Mouse (Mus musculus) stomach, postnatal 0 days (tissue): ENCODE measurements around the gene Lpin2. TPM values are rescaled to one million over a fixed set of nuclear protein-coding genes. Genes with fewer than 3 reads are reported as not detected.

Source experiments
- ATAC-seq: fragments of 200-750 bp; cut with Nextera tagmentation; 2 replicates; pipeline ENCODE4 v1.8.0; 2017; ENCODE audit not compliant: low FRiP score, low TSS enrichment
- DNase-seq: peaks from one replicate; pipeline ENCODE4 v3.0.0-alpha.2; 2016; ENCODE audit warnings: low spot score
- H3K27ac ChIP-seq: fragments of 300-500 bp; sonication (generic); replicated peaks from 2 replicates; pipeline ENCODE4 v1.5.1; 2014; ENCODE audit warnings: mild to moderate bottlenecking, control low read depth
- H3K27me3 ChIP-seq: fragments of 300-500 bp; sonication (generic); 2 replicates; pipeline ENCODE4 v1.6.1; 2014; ENCODE audit warnings: low read length; ENCODE audit not compliant: control insufficient read depth, insufficient read depth
- H3K36me3 ChIP-seq: fragments of 300-500 bp; sonication (generic); 2 replicates; pipeline ENCODE4 v1.6.1; 2014; ENCODE audit warnings: low read length, mixed read lengths; ENCODE audit not compliant: control insufficient read depth, insufficient read depth
- H3K4me1 ChIP-seq: fragments of 300-500 bp; sonication (generic); replicated peaks from 2 replicates; pipeline ENCODE4 v1.6.1; 2014; ENCODE audit warnings: antibody characterized with exemption; ENCODE audit not compliant: control insufficient read depth, insufficient read depth
- H3K4me2 ChIP-seq: fragments of 300-500 bp; sonication (generic); replicated peaks from 2 replicates; pipeline ENCODE4 v1.6.1; 2014; ENCODE audit warnings: low read depth, mild to moderate bottlenecking, control low read depth, moderate library complexity
- H3K4me3 ChIP-seq: fragments of 300-500 bp; sonication (generic); 2 replicates; pipeline ENCODE4 v1.5.1; 2014; ENCODE audit warnings: low read depth, low read length, control low read depth
- H3K9ac ChIP-seq: fragments of 300-500 bp; sonication (generic); 2 replicates; pipeline ENCODE4 v1.6.1; 2014; ENCODE audit warnings: mild to moderate bottlenecking, low read length, control low read depth, mixed read lengths
- H3K9me3 ChIP-seq: fragments of 300-500 bp; sonication (generic); 2 replicates; pipeline ENCODE4 v1.6.1; 2016; ENCODE audit warnings: low read length; ENCODE audit not compliant: control insufficient read depth
- CTCF ChIP-seq: IDR thresholded peaks from 2 replicates; pipeline ENCODE4 v1.5.1; 2016; ENCODE audit warnings: antibody characterized with exemption, low read depth, mild to moderate bottlenecking, moderate library complexity
- EP300 ChIP-seq: optimal IDR thresholded peaks from 2 replicates; pipeline ENCODE3; 2016; ENCODE audit warnings: antibody characterized with exemption
- WGBS: fragments of 180-500 bp; shearing (Covaris S2); extraction: QIAGEN DNeasy Blood & Tissue Kit; methylation state at CpG from one replicate; pipeline ENCODE4 v1.1.7; 2014; 5-methylcytosine and 5-hydroxymethylcytosine counted together
- polyA plus RNA-seq: library from polyadenylated mRNA; unstranded; fragments of >200 nt; fragmentation: Nextera tagmentation; extraction: Ambion mirVana; gene quantifications from 2 replicates; pipeline ENCODE4 v1.2.1, GENCODE M21; 2015

Gene Lpin2
- polyA plus RNA-seq, 1 experiment from 2014 or later, result 22.6 TPM

DNA sequence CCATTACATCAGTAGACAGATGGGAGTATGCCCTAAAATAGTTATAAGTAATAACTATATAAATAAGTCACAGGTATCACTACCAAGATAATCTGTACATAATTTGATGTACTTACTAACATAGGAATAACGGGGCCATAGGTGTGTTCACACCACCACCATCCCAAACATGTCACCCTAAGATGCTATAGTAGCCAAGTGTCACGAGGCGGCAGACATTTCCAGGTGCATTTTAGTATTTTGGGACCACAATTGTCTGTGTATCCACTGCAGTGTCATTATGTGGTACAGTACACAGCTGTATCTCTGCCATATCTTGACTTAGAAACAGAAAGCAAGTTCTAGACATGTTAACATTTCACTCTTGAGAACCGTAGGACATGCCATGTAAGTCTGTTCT, 50.9 kb downstream of the Lpin2 start:
- Histone ChIP-seq H3K4me2 (no peak overlapping the region), H3K27ac (no peak overlapping the region), H3K4me3 (no peak overlapping the region), H3K9me3 (no peaks in the 10 kb centered on the region), H3K36me3 (peaks cover 7% of the 10 kb centered on the region), H3K27me3 (no peaks in the 10 kb centered on the region), H3K4me1 (no peaks in the 10 kb centered on the region), H3K9ac (no peak overlapping the region)
- DNase-seq (no peak), ATAC-seq (no peak)
- WGBS, result 94% methylated on average over 4 of the region's 4 CpGs
- TF ChIP-seq EP300 (no peak), CTCF (no peak)

DNA sequence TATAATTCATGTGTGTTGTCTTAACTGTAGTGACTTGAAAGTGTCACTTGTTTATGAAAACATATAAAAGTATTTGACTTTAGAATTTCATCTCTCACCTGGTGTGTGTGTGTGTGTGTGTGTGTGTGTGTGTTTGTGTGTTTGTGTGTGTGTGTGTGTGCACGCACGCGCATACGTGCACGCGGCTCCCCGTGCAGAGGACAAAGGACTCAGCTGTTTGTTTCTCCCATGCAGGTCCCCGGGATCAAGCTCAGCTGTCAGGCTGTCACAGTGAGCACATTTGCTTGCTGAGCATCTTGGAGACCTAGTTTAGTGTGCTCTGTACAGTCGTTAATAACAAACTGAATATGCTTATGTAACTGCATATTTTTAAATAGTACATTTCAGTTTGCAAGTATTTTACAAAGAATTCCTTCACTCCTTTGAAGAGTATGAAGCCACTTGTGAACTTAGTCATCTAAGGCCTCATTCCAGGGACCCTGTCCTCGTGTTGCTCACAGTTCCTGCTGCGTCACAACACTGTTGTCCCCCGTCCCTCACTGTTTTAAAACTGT, 51.8 kb downstream of the Lpin2 start:
- no peak overlapping the region for H3K4me3 ChIP-seq
- no peaks in the 10 kb centered on the region for H3K9me3 ChIP-seq
- WGBS, result 89% methylated on average over 12 of the region's 12 CpGs
- TF ChIP-seq EP300, result no peak
- TF ChIP-seq CTCF, result no peak
- ATAC-seq, result no peak
- no peaks in the 10 kb centered on the region for H3K4me1 ChIP-seq
- H3K9ac ChIP-seq, result no peak overlapping the region
- DNase-seq, result no peak
- H3K4me2 ChIP-seq, result no peak overlapping the region
- no peaks in the 10 kb centered on the region for H3K27me3 ChIP-seq
- no peak overlapping the region for H3K27ac ChIP-seq
- peaks cover 7% of the 10 kb centered on the region for H3K36me3 ChIP-seq

DNA sequence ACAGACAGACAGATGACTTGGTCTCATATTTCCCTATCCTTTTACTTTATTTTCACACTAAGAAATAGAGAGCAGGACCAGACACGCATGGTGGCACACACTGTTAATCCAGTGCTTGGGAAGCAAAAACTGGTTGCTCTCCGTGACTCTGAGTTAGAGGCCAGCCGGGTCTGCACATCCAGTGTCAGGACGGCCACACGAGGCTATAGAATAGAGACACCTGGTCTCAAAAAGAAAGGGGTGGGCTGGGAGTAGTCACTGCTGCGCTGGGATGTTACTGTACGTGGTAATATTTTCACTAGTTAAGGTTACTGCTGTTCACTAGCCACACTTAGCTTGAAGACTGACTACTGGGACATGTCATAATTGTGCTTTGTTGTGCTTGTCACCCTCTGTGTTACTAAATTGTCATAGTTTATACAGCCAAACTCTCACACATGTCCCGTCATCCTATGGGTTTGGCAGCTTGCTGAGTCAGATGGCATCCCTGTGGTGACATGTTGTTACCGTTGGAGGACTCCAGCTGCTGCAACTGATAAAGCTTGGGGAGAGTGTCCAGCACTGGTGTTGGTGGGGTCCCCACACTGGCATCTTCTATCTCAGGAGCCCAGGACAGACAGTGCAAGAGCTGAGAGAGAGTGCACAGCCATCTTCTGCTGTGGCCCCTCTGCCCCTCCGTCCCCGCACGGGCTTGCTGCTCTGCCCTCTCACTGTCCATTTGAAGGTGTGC, 53.0 kb downstream of the Lpin2 start:
- H3K4me1 ChIP-seq, result no peaks in the 10 kb centered on the region
- ATAC-seq, result peak; percentile 51; the same call in 1 of the 2 replicates
- DNase-seq, result no peak
- H3K9me3 ChIP-seq, result no peaks in the 10 kb centered on the region
- TF ChIP-seq EP300, result no peak
- no peak for TF ChIP-seq CTCF
- peaks cover 7% of the 10 kb centered on the region for H3K36me3 ChIP-seq
- H3K4me3 ChIP-seq, result no peak overlapping the region
- H3K4me2 ChIP-seq, result no peak overlapping the region
- WGBS, result 78% methylated on average over 12 of the region's 12 CpGs
- no peak overlapping the region for H3K27ac ChIP-seq
- no peak overlapping the region for H3K9ac ChIP-seq
- no peaks in the 10 kb centered on the region for H3K27me3 ChIP-seq

DNA sequence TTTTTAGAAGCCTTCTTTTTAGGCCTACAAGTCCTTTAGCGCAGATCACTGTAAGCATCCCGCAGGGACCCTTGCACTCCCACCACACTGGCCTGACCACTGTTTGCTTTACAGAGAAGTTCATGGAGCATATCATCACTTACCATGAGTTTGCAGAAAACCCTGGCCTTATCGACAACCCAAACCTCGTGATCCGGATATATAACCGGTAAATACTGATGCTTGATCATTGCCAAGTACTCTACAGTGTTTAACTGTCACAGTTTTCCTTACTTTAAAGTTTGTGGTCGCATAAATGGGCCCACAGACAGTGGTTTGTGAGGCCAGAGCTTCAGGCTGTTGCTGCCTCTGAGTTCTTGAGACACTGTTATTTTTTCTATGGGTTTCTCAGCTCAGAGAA, 56.1 kb downstream of the Lpin2 start:
- no peak overlapping the region for H3K27ac ChIP-seq
- H3K9ac ChIP-seq, result no peak overlapping the region
- H3K4me1 ChIP-seq, result no peaks in the 10 kb centered on the region
- WGBS, result 93% methylated on average over 7 of the region's 7 CpGs
- TF ChIP-seq CTCF, result no peak
- ATAC-seq (no peak), DNase-seq (no peak)
- H3K9me3 ChIP-seq, result no peaks in the 10 kb centered on the region
- no peak overlapping the region for H3K4me3 ChIP-seq
- no peak overlapping the region for H3K4me2 ChIP-seq
- no peaks in the 10 kb centered on the region for H3K27me3 ChIP-seq
- H3K36me3 ChIP-seq, result peaks cover 20% of the 10 kb centered on the region

DNA sequence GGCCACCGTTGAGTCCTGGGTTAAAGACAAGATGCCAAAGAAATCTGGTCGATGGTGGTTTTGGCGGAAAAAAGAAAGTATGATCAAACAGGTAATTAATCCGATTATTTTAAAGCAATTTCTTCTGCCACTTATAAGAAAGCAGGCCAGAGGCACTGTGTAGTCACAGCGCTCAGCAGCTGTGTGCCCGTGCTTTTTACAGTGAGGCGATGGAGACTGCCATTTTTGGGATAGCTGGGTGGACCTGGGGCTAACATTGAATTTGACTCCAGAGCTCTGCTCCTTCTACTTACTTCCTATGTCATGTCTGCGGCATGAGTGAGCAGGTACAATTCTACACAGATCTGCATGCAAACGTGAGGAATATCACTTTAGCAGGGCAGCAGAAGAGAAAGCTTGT, 58.5 kb downstream of the Lpin2 start:
- no peaks in the 10 kb centered on the region for H3K9me3 ChIP-seq
- no peaks in the 10 kb centered on the region for H3K27me3 ChIP-seq
- H3K36me3 ChIP-seq, result peaks cover 28% of the 10 kb centered on the region
- H3K4me2 ChIP-seq, result no peak overlapping the region
- no peak overlapping the region for H3K4me3 ChIP-seq
- no peak overlapping the region for H3K27ac ChIP-seq
- no peak for ATAC-seq
- WGBS, result 93% methylated on average over 9 of the region's 9 CpGs
- no peak for TF ChIP-seq CTCF
- TF ChIP-seq EP300, result no peak
- no peaks in the 10 kb centered on the region for H3K4me1 ChIP-seq
- no peak overlapping the region for H3K9ac ChIP-seq
- no peak for DNase-seq

DNA sequence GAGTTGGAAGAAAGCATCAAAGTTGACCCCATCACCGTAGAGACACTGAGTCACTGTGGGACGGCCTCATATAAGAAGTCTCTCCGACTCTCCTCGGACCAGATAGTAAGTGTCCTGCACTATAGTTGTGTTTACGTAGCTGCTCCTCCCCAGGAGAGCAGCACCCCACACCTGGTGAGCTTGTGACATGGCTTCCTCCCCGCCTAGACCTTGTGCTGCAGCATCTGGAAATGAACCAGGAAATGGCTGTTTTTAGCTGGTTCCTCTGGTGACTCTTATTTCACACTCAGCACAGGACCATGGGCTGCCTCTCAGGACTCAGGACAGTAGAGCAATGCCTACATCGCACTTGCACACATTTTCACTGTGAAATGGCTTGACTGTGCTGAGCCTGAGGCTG, 60.3 kb downstream of the Lpin2 start:
- WGBS, result 94% methylated on average over 7 of the region's 7 CpGs
- Histone ChIP-seq H3K27ac (no peak overlapping the region), H3K27me3 (no peaks in the 10 kb centered on the region), H3K4me2 (no peak overlapping the region), H3K9ac (no peak overlapping the region), H3K4me3 (no peak overlapping the region), H3K4me1 (no peaks in the 10 kb centered on the region), H3K36me3 (peaks cover 39% of the 10 kb centered on the region), H3K9me3 (no peaks in the 10 kb centered on the region)
- ATAC-seq, result no peak
- TF ChIP-seq CTCF, result no peak
- DNase-seq, result no peak
